Mouse (Mus musculus) cortical plate, adult 2 months (tissue): ENCODE results near the gene Plk2.

ENCODE experiments used
- CTCF ChIP-seq: fragments of 200-500 bp; IDR thresholded peaks from 2 replicates; pipeline ENCODE4 v1.5.1; 2011; ENCODE audit warnings: mild to moderate bottlenecking, control low read depth, low read length; ENCODE audit not compliant: insufficient read depth; ENCODE audit errors: extremely low read depth
- POLR2A ChIP-seq: fragments of 200-500 bp; IDR thresholded peaks from 2 replicates; pipeline ENCODE4 v1.6.1; 2011; ENCODE audit warnings: mild to moderate bottlenecking, low read length, control low read depth; ENCODE audit not compliant: insufficient read depth; ENCODE audit errors: extremely low read depth

DNA sequence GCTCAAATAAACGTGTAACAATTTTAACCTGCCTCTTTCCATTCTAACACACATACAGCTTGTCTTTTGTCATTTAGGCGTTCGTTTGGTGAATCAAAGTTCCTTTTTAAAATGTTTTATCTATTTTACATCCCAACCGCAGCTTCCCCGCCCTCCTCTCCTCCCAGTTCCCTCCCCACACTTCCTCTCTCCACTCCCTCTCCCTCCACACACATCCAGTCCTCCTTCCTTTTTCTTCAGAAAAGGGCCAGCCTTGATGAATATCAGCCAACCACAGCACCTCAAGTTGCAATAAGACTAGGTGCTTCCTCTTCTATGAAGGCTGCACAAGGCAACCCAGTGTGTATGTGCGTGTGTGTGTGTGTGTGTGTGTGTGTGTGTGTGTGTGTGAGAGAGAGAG, 10.3 kb upstream of the Plk2 start:
- TF ChIP-seq CTCF, result no peak
- TF ChIP-seq POLR2A, result no peak
